Mouse (Mus musculus) embryo, embryonic 9.5 days (tissue): Measurements from ENCODE around the gene Rsph10b.
A peak's percentile ranks its signal among the peaks of the same experiment; 100 is the strongest.

Source experiments
- DNase-seq: peaks from one replicate; pipeline ENCODE4 v3.0.0-alpha.2; 2017; ENCODE audit errors: extremely low spot score

Gene Rsph10b

DNA sequence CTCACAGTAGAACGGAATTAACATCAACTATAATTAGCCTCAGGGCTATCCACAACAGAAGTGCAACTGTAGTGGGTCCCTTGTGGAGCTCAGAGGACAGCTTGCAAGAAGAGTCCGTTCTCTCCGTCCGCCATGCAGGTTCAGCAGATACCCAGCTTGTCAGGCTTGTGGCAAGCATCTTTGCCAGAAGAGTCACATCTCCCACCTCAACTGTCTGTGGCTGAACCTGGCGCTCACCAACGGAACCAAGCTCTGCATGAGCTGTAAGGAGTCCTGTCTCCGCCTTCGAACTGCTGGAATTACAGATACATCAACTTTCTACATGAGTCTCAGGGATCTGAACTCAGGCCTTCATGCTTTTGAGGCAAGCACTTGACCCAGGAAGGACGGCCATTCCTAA, 3.3 kb downstream of the Rsph10b start:
- no peak for DNase-seq

DNA sequence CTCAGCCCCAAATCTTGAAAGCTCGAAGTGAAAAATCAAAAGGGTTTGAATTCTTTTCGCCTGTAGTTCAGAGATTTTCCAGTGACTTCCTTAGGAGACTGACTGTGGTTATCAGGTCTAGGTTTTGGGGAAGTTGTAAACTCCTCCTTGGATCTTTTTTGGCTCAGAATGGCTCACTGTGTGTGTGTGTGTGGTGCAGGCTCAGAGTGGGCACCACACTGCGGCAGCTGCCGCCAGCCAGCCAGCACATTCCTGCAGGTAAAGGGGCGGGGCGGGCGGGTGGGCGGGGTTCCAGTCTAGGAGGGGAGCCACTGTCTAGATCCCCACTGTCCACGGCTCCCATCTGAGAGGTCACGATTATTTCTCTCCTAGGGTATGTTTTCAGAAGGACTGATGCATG, 8.8 kb downstream of the Rsph10b start:
- DNase-seq, result no peak

DNA sequence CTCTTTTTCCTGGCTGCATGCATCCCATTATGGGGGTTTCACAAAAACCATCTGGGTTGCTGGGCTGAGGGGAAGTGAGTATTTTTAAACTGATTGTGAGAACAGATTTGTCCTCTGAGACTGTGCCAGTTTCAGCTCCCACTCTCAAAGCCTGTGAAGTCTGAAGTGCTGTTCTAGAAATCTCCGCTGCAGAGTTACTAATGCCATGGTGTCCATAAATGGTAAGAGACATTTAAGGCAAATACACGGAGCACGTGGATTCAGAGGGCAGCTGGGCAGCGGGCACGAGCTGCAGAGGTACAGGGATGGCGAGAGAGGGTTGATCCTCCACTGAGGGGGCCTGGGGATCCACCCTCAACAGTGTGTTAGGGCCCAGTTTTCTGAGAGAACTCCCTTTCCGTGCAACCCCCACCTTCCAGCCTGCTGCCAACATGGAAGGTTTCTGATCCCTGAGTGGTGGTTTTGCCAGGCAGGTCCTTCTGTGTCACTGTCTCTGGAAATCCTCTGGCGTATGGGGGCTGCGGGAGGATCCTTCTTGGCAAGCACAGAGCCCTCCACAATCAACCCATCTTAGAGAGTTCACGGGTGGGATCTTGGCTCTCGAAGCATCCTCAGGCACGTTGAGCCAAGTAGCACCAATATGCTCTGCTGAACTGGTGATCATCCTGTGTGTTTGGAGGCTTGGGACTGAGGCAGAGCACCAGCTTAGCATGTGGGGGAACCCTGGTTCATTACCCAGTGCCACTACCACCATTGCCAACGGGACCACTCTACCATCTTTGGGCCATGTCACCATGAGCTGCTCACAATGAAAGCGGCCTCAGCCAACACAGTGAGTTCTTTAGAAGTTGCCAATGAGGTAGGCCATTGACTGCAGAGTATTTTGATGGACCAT, 10.6 kb downstream of the Rsph10b start:
- no peak for DNase-seq

DNA sequence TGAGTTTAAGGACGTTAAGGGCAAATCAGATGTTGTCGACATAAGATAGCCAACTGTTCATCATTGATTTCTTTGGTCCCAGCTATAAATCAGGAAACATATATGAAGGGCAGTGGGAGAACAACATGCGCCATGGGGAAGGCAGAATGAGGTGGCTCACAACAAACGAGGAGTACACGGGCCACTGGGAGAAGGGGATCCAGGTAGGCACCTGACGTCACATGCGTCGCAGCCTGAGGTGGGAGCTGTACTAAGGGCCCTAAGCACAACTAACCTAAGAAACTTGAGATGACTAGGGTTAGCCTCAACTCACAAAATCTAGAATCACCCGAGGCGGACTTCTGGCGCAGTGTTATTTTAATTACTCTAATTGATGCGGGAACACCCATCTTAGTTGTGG, 15.5 kb downstream of the Rsph10b start:
- DNase-seq, result no peak

DNA sequence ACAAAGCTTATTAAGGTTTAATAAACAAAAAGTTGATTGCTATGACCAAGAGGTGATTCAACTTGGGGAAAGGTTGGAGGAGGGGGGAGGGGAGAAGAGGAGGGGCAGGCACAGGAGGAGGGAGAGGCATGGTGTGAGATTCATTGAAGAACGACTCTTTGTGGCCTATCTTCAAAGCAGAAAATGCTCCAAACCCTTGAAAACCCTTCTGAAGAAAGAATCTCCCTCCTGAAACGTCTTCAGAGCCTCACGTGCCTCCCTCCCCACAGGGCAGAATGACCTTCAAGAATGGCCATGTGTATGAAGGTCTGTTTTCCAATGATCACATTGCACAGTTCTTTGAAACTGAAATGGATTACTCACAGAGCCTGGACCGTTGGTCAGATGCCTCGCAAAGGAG, 17.2 kb downstream of the Rsph10b start:
- no peak for DNase-seq

DNA sequence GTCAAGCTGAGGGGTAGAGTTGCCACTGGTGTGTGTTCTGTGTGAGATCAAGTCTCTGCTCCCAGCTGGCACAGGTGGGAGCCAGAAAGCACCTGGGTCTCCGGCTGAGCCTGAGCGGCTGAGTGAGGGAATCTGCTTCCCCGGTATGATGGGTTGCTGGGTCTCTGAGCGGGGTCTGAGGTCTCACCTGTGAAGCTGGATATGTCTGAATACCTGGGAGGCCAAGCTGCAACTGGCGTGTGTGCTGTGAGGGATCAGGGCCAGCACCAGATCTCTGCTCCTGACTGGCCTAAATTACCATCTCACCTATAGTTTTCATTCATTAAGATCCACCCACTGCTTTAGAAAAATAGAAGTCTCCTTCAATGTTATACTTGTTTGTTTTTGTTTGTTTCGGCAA, 24.3 kb downstream of the Rsph10b start:
- no peak for DNase-seq

DNA sequence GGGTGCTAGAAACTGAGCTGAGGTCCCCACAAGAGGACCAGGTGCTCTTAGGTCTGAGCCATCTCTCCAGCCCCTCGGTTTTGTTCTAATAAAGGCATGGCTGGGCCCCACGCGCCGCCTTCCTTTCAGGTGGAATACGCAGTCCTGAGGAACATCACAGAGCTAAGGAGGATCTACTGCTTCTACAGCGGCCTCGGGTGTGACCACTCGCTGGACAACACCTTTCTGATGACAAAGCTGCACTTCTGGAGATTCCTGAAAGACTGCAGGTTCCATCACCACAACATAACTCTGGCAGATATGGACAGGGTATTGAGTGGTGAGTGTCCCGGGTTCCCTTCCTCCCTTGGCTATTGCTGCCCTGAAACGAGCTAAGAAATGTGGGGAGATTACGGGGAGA, 26.7 kb downstream of the Rsph10b start:
- DNase-seq, result no peak

DNA sequence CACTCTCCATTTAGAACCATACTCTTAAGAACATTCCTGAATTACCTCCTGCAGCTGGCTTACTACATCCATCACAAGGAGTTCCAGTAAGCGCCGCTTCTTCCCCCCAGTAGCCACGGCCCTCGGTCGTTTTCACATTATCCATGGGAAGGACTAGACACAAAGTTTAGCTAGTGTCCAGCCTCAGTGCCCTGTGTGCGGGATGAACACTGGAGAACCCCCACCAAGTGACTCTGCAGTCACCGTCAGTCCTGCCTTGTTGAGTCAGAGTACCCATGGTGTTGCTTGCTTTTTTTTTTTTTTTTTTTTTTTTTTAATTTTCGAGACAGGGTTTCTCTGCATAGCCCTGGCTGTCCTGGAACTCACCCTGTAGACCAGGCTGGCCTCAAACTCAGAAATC, 28.3 kb downstream of the Rsph10b start:
- no peak for DNase-seq

DNA sequence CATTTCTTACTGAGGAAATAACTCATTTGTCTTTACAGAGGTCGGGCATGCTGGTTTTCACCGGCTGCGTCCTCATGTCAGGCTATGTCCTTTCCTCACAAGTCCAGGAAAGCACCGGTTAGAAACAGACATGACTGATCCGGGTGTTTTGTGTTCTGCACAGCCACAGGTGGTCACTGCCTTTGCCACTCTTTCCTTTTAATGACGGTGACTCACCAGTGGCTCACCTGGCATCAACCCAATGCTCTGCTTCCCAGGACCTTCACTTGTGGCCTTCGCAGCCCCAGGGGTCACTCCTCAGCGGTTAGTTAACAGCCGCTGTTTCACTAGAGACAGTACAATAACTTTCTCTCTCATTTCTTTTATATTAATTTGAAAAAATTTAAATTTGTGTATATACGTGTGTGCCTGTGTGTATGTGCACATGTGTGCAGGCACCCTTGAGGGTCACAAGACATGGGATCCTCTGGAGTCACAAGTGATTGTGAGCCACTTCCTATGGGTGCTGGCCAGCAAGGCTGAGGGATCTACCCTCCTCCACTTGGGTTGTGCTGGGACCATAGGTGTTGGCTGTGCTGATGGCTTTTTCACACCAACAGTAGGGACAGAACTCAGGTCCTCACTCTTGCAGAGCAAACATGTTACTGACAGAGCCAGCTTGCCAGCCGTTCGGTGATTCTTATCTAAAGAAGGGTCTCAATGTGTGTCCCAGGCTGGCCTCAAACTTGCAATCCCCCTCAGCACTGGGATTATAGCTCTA, 32.9 kb downstream of the Rsph10b start:
- DNase-seq, result no peak

DNA sequence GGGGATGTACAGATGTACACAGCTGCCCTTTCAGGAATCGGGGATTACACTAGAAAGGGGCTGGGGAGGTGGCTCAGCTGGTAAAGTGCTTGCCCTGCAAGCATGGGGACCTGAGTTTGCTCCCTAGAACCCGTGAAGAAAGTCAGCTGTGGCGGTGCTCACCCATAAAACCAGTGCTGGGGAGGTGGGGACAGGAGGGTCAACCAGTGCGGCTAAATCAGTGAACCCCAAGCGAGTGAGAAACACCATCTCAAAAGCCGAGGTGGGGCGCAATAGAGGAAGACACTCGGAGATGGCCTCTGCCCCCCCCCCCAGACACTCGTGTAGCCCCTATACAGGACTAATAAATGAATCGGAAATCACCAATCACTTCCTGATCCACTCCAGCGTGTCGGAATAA, 33.8 kb downstream of the Rsph10b start:
- no peak for DNase-seq

DNA sequence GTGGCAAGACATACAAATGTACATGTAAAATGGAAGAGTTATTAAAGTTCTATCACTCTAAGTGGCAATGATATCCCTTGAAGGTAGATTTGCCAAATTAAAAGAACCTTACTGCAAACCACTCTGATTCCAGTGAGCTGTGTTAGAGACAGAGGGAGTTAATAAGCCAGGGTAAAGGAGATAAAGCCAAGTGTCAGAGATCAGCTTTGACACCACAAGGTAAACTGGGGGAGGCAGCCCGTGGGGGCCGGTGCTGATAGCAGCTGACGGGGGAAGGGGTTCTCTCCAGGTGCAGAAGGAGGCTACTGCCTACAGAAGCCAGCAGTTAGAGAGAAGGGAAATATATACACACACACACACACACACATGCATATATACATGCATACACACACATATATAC, 39.8 kb downstream of the Rsph10b start:
- no peak for DNase-seq

DNA sequence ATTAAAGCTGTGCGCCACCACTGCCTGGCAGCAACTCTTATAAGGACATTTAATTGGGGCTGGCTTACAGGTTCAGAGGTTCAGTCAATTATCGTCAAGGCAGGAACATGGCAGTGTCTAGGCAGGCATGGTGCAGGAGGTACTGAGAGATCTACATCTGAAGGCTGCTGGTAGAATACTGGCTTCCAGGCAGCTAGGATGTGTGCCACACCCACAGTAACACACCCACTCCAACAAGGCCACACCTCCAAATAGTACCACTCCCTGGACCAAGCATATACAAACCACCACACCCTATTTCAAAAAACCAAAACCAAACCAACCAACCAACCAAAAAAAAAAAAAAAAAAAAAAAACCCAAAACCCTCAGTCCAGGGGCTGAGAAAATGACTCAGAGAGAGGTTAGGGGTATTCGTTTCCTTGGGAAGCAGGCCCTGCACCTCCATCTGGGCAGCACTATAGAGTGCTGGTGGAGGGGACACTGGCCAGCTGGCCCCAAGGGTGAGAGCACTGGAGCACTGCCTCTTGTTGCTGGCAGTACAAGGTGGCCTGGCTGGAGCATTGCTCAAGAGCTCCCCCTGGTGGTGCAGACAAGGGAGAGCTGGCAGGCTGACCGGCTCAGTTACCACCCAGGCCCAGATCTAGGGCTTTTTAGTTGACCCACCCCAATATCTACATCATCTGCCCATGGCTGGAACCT, 42.2 kb downstream of the Rsph10b start:
- peak; percentile 76 for DNase-seq

DNA sequence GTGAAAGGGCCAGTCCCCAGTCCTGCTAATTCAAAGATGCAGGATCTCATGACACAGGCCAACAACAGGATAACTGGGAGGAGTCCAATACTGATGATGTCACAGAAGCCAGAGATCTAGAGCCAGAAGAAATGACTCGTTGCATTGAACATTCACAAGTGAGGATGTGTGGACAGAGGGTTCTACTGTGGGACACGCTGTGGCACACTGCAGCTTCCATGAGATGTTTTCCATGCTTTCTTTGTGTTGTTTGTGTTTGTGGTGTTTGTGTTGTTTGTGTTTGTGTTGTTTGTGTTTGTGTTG, 42.7 kb downstream of the Rsph10b start:
- no peak for DNase-seq

DNA sequence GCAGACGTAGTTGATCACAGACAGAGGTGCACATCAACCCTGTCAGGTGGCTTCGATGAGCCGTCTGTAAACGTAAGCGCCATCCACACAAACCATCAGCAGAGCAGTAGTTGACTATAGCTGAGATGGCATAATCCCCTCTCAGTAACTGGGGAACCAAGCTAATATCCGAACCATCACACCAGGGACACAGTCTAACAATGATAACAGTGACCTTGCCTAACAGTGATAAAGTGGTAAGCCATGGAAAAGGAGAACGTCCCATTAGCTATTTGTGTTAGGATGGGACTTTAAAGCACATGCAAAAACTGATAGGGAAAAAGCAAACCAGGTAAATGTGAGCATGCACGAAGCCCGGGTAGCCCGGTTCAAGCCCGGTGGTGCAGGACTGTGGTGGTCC, 43.4 kb downstream of the Rsph10b start:
- DNase-seq, result no peak

DNA sequence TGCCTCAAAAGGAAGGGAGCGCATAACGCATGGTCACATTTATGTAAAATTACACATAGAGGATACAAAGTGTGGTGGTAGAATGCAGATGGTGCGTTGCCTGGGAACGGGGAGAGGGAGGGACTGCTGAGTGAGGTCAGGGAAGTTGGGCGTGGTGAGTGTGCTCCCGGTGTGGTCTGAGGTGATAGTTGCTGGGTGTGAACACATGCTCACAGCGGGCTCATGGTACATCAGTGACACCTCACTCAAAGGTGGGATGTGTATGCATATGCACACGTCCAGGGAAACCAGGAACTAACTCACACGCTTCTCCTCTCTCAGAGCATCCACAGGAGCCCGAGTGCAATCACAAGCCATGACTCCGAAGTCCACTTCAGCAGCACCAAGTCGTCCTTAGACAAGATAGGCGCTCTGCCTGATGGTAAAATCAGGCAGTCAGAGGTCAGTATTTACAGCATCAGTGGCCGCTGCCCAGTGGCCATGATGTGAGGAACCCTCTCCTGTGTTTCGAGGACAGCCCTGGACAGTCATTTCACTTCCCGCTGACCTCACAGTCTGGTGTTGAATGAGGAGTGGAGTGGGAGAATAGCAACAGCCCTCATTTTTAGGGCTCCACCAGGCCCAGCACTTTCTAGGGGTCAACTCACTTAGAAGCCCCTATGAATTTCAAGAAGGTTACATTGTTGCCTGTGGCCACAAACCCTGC, 44.0 kb downstream of the Rsph10b start:
- DNase-seq, result no peak

DNA sequence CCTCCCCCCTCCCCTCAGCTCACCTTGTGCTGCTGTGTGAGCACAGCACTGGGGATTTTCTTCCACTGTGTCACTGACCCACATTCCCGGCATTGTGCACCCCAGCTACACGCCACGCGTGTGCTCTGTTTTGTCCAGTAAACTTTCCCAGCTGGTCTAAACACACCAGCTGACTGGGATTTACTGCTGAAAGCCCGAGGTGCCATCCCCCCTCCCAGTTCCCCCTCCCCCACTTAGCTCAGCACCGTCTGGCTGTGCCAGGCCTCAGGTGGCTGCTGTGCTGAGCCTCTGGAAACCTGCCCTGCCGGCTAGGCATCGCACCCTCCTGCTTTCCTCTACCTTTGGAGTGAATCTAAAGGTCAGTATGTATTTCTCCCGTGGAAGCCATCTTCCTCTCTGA, 48.0 kb downstream of the Rsph10b start:
- DNase-seq, result no peak

DNA sequence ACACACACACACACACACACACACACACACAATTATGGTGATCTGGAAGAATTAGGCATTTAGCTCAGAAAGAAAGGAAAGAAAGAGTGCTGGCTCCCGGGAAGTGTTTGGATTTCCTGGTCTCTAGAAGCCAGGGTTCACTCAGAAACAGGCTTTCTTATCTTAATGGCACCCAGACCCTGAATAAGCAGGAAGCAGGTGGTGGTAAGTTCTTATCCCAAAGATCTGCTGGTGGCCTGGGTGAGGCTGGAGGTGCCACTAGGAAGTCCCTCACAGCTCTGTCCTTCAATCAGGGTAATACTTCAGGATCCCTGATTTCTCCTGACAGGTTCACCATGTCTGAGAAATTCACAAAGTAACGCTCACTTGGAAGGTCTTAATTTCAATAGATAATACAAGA, 49.5 kb downstream of the Rsph10b start:
- no peak for DNase-seq

DNA sequence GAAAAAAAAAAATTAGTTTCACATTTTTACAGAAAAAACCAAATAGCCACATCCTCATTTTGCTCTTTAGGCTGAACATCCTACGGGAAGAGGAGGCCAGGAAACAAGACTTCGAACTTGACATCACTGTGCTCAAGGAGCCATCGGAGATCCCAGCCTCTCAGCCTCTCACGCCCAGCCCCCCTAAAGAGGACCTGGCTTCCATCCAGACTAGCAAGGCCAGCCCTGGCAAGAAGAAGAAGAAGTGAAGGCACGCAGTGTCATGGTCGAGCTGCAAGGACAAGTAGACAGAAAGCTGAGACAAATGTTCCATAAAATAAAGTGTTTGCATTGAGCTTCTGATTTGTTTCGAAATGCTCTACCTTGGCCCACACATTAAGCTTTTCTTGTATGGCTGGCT, 52.5 kb downstream of the Rsph10b start:
- DNase-seq, result no peak

DNA sequence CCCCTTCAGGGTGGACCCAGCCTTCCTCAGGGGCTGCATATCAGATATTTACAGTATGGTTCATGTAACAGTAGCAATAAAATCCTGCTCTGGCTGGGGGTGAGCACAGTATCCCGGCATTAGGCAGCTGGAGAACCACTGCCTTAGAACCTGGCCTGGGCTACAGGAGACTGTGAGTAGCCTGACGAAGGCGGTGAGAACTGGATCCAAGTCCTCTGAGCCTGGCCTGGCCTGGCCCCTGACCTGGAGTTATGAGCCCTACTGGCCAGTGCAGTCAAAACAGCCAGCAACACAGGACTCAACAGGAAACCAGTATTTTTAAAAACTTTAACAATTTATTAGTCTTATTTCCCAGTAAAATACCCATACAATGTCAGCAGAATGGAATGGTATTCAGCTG, 54.8 kb downstream of the Rsph10b start:
- no peak for DNase-seq

DNA sequence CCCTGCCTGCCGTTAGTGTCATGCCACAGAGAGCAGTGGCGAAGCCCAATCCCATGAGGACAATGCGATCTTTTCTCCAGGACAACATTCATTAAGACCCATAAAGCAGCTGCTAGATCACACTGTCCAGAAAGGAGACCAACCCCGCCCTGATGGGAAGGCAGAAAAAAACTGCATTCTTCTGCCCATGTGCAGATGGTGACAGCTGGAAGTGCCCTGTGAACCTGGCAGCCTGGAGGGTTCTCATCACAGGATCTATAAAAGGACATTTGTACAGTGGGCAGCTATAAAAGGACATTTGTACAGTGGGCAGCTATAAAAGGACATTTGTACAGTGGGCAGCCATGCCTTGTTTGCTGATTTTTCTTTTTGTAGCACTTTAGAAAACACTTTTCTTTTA, 56.2 kb downstream of the Rsph10b start:
- no peak for DNase-seq

DNA sequence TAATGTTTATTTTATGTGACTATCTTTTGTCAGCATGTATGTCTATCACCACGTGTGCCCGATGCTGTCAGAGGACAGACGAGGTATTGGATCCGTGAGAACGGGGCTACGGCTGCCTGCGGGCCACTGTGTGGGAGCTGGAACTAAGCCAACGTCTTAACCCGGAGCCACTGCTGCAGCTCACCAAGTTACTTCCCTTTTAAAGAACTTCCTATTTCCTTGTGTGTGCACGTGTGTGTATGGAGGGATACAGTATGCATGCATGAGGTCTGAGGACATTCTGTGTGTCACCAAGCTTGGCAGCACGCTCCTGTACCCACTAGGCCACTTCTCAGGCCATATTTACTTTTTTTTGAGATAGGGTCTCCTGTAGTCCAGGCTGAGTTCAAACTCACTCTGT, 57.3 kb downstream of the Rsph10b start:
- DNase-seq, result no peak

DNA sequence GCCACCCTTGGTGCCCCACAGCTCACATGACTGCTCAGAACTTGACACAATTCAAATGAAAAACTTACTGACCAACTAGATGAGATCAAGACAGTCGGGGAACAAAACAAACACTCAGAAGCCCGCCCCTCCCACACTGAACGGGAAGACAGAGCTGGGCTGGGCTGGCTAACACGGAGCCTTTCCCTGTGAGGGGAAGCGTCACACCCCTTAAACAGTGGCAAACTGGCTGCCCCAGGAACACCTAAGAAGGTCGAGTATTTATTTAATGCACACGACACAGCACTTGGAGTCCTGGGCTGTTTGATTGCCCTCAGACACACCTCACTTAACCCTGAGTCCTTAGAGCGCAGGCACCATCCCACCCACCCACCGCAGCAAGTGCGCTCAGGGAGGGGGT, 59.8 kb downstream of the Rsph10b start:
- DNase-seq, result no peak
